Comparison of ENCODE assay signal across 8 mouse cellular contexts in genomic region chr6:142571629-142572360, GRCm38 (mm10). TPM values are rescaled to one million over a fixed set of nuclear protein-coding genes. Genes with fewer than 3 reads are reported as not detected.
DNase-seq lines count a peak whose midpoint lies in the region; ATAC-seq and TF ChIP-seq lines count a peak whose summit lies in the region.

No protein-coding gene starts in this region.

- H3K36me3 ChIP-seq in kidney, adult 2 months (ENCODE audit: control insufficient read depth, insufficient read depth, low read length): no peaks in the 10 kb centered on the region

- H3K4me1 ChIP-seq in embryonic fibroblast, embryonic 13.5 days (ENCODE audit: control insufficient read depth, insufficient read depth, low read length): 0 out of 2 replicates have a peak, but pooled peaks cover 3% of the 10 kb centered on the region
- H3K4me1 ChIP-seq in kidney, adult 2 months (ENCODE audit: control insufficient read depth, insufficient read depth, low read length): peaks cover 3% of the 10 kb centered on the region; the same call in 1 of the 2 replicates

- 0 out of 2 replicates have a peak, but pooled peaks cover 1% of the 10 kb centered on the region for H3K27me3 ChIP-seq in kidney, adult 2 months (replicated peaks; ENCODE audit: control insufficient read depth, insufficient read depth, low read length)

- no peak for TF ChIP-seq POLR2A in embryonic fibroblast, embryonic 13.5 days (IDR thresholded peaks at IDR 0.05; ENCODE audit: low read depth, low read length)
- TF ChIP-seq POLR2A in kidney, adult 2 months (IDR thresholded peaks at IDR 0.05; ENCODE audit: low read depth, low read length): no peak

- no peak; the same call in 1 of the 2 replicates for ATAC-seq in monocyte, adult 5-6 weeks (replicated peaks; ENCODE audit: insufficient number of reproducible peaks, low FRiP score, low TSS enrichment, poor library complexity, severe bottlenecking)

- WGBS in kidney, adult 2 months: 6% methylated on average over 21 of the region's 21 CpGs

- DNase-seq in layer of hippocampus, adult 2 months (ENCODE audit: low spot score in 2 of 2): no peak
- no peak for DNase-seq in layer of hippocampus, postnatal 36 days
- DNase-seq in kidney, adult 2 months: peak; percentile 52
- peak; percentile 13 for DNase-seq in mesoderm, embryonic 11.5 days (ENCODE audit: low read depth, low spot score)
- no peak for DNase-seq in spleen, adult 18-20 months
- no peak for DNase-seq in left cerebral cortex, postnatal 25 days (ENCODE audit: low spot score in 2 of 2)

- H3K4me3 ChIP-seq in layer of hippocampus, adult 2 months: peak overlapping the region; percentile 53
- peak overlapping the region; percentile 40 for H3K4me3 ChIP-seq in embryonic fibroblast, embryonic 13.5 days (ENCODE audit: insufficient read depth, low read length)
- peak overlapping the region; percentile 50 for H3K4me3 ChIP-seq in kidney, adult 2 months (ENCODE audit: insufficient read depth, low read depth, low read length)

- intact Hi-C loops in left cerebral cortex, postnatal 25 days (cut with DNase I): no loop called here

- no peak overlapping the region for H3K27ac ChIP-seq in layer of hippocampus, adult 2 months
- no peak overlapping the region for H3K27ac ChIP-seq in embryonic fibroblast, embryonic 13.5 days (ENCODE audit: insufficient read depth, low read length)
- no peak overlapping the region for H3K27ac ChIP-seq in kidney, adult 2 months (ENCODE audit: insufficient read depth, low read depth, low read length)

- no peak for TF ChIP-seq CTCF in layer of hippocampus, adult 2 months (conservative IDR thresholded peaks at IDR 0.05)
- TF ChIP-seq CTCF in embryonic fibroblast, embryonic 13.5 days (IDR thresholded peaks at IDR 0.05; ENCODE audit: borderline replicate concordance, insufficient read depth, low read length): no peak
- no peak for TF ChIP-seq CTCF in kidney, adult 2 months (conservative IDR thresholded peaks at IDR 0.05; ENCODE audit: insufficient read depth, insufficient read length, low read depth, low read length)

RNA-seq across cellular contexts. Expression of gene Kcnj8, which starts 0.4 kb away (rescaled TPM):
- 1 to 10 TPM; 1.7 to 2.3 TPM for total RNA-seq in layer of hippocampus, adult 2 months (2021)
- 1 to 10 TPM; 1.5 to 2.0 TPM for total RNA-seq in layer of hippocampus, postnatal 36 days (2021)
- polyA plus RNA-seq in embryonic fibroblast, embryonic 13.5 days (2011; ENCODE audit: insufficient read length, low read depth, missing spikeins): 0.32 and 1.7 TPM in 2 replicates
- 9.4 TPM in 2 replicates for polyA plus RNA-seq in kidney, adult 2 months (2012; rRNA removed)
- 19.0 to 39.8 TPM (median 23.1 TPM) in 3 replicates for total RNA-seq in monocyte, adult 5-6 weeks (2017)
- 1 to 10 TPM; 2.0 to 3.0 TPM for total RNA-seq in left cerebral cortex, postnatal 25 days (2021)

Comparison
In these comparisons a context has a peak if more than half of its experiments do, and no peak if none do; other contexts are left out.
1. DNase-seq: peak in kidney, adult 2 months (single experiment) and mesoderm, embryonic 11.5 days (single experiment); none in layer of hippocampus, adult 2 months (0 of 2), layer of hippocampus, postnatal 36 days (0 of 2), spleen, adult 18-20 months (0 of 2) and left cerebral cortex, postnatal 25 days (0 of 2).
2. Peak in every context shown above with its lines, with median percentiles within 50 percentile points of each other: H3K4me3 ChIP-seq.